In the genomic region with DNA sequence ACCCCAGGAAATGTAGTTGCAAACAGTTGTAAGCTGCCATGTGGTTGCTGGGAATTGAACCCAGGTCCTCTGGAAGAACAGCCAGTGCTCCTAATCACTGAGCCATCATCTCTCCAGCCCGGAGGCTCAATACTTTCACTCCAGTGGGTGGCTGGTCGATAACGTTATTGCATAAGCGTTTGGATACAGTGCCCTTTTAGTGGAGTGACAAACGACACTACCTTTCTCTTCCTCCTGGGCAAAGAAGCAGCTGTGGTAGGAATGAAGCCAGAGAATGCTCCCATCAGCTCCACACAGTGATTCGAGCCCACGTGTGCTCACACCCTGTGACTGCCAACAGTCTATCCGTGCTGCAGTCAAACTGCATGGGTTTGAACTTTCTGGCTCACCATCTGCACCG, we compare ENCODE assay signal across 8 mouse cellular contexts. TPM values are rescaled to one million over a fixed set of nuclear protein-coding genes. Genes with fewer than 3 reads are reported as not detected.
A peak's percentile ranks its signal among the peaks of the same experiment; 100 is the strongest.
DNase-seq lines count a peak whose midpoint lies in the region; ATAC-seq and TF ChIP-seq lines count a peak whose summit lies in the region.
"Had no signal": no experiment of that assay in that cellular context is flagged by ENCODE, and none has a peak within 500 bp of the region (broad histone marks: within the 10 kb centered on the region; RNA-seq: fewer than 3 reads in every experiment).

No protein-coding gene starts in this region.

- peak overlapping the region; percentile 82 for H3K4me3 ChIP-seq in lung, embryonic 16.5 days (ENCODE audit: low read length)
- peak overlapping the region; percentile 62 for H3K4me3 ChIP-seq in forebrain, embryonic 12.5 days (replicated peaks)
- H3K4me3 ChIP-seq in limb, embryonic 15.5 days: peak overlapping the region; percentile 68
- no peak overlapping the region for H3K4me3 ChIP-seq in stomach, postnatal 0 days (ENCODE audit: low read depth, low read length)

- peak overlapping the region; percentile 78 for H3K9ac ChIP-seq in lung, embryonic 16.5 days (ENCODE audit: low read length)
- peak overlapping the region; percentile 72 for H3K9ac ChIP-seq in forebrain, embryonic 12.5 days
- H3K9ac ChIP-seq in limb, embryonic 15.5 days: peak overlapping the region; percentile 54
- no peak overlapping the region for H3K9ac ChIP-seq in stomach, postnatal 0 days (ENCODE audit: low read length)

- TF ChIP-seq EP300 in stomach, postnatal 0 days (optimal IDR thresholded peaks at IDR 0.05): no peak

- H3K4me2 ChIP-seq in lung, embryonic 16.5 days (ENCODE audit: low read depth, low read length): peak overlapping the region; percentile 78
- peak overlapping the region; percentile 97 for H3K4me2 ChIP-seq in forebrain, embryonic 12.5 days
- peak overlapping the region; percentile 74 for H3K4me2 ChIP-seq in limb, embryonic 15.5 days
- H3K4me2 ChIP-seq in stomach, postnatal 0 days (replicated peaks; ENCODE audit: low read depth): peak overlapping the region; percentile 84

- no peak for ATAC-seq in lung, embryonic 16.5 days (ENCODE audit: low read depth)
- ATAC-seq in forebrain, embryonic 12.5 days (ENCODE audit: low FRiP score): no peak
- no peak for ATAC-seq in limb, embryonic 15.5 days (ENCODE audit: insufficient number of reproducible peaks, low FRiP score, low TSS enrichment, low read depth)
- ATAC-seq in stomach, postnatal 0 days (ENCODE audit: low FRiP score, low TSS enrichment): no peak

- WGBS in lung, embryonic 16.5 days: 68% methylated on average over 9 of the region's 9 CpGs
- 81% methylated on average over 9 of the region's 9 CpGs for WGBS in forebrain, embryonic 12.5 days
- WGBS in limb, embryonic 15.5 days: 73% methylated on average over 9 of the region's 9 CpGs
- 65% methylated on average over 9 of the region's 9 CpGs for WGBS in stomach, postnatal 0 days

- H3K4me1 ChIP-seq in lung, embryonic 16.5 days (replicated peaks; ENCODE audit: control insufficient read depth, insufficient read depth, low read length): peaks cover 19% of the 10 kb centered on the region
- H3K4me1 ChIP-seq in forebrain, embryonic 12.5 days: peaks cover 33% of the 10 kb centered on the region
- peaks cover 26% of the 10 kb centered on the region for H3K4me1 ChIP-seq in limb, embryonic 15.5 days
- H3K4me1 ChIP-seq in stomach, postnatal 0 days (replicated peaks; ENCODE audit: control insufficient read depth, insufficient read depth): 0 out of 2 replicates have a peak, but pooled peaks cover 2% of the 10 kb centered on the region

- H3K9me3 ChIP-seq in lung, embryonic 16.5 days (ENCODE audit: control insufficient read depth, low read length): no peaks in the 10 kb centered on the region
- H3K9me3 ChIP-seq in forebrain, embryonic 12.5 days: no peaks in the 10 kb centered on the region
- H3K9me3 ChIP-seq in limb, embryonic 15.5 days: no peaks in the 10 kb centered on the region
- no peaks in the 10 kb centered on the region for H3K9me3 ChIP-seq in stomach, postnatal 0 days (ENCODE audit: control insufficient read depth, low read length)

- no peak overlapping the region for H3K27ac ChIP-seq in lung, embryonic 16.5 days (ENCODE audit: low read length)
- H3K27ac ChIP-seq in forebrain, embryonic 12.5 days: no peak overlapping the region; the same call in 1 of the 2 replicates
- H3K27ac ChIP-seq in limb, embryonic 15.5 days: no peak overlapping the region
- no peak overlapping the region for H3K27ac ChIP-seq in stomach, postnatal 0 days (replicated peaks)

- peaks cover 24% of the 10 kb centered on the region for H3K36me3 ChIP-seq in lung, embryonic 16.5 days (ENCODE audit: control insufficient read depth, insufficient read depth, low read length)
- H3K36me3 ChIP-seq in forebrain, embryonic 12.5 days (replicated peaks): peaks cover 24% of the 10 kb centered on the region
- peaks cover 24% of the 10 kb centered on the region for H3K36me3 ChIP-seq in limb, embryonic 15.5 days
- H3K36me3 ChIP-seq in stomach, postnatal 0 days (ENCODE audit: control insufficient read depth, insufficient read depth, low read length): peaks cover 9% of the 10 kb centered on the region

- H3K27me3 ChIP-seq in lung, embryonic 16.5 days (ENCODE audit: control insufficient read depth, insufficient read depth, low read depth, low read length): peaks cover 3% of the 10 kb centered on the region; the same call in 1 of the 2 replicates
- no peaks in the 10 kb centered on the region; the same call in 1 of the 2 replicates for H3K27me3 ChIP-seq in forebrain, embryonic 12.5 days
- H3K27me3 ChIP-seq in limb, embryonic 15.5 days: peaks cover 16% of the 10 kb centered on the region
- no peaks in the 10 kb centered on the region for H3K27me3 ChIP-seq in stomach, postnatal 0 days (ENCODE audit: control insufficient read depth, insufficient read depth, low read length)

- TF ChIP-seq CTCF in stomach, postnatal 0 days (IDR thresholded peaks at IDR 0.05; ENCODE audit: low read depth): no peak

- DNase-seq in lung, postnatal 25 days (ENCODE audit: low spot score): no peak
- DNase-seq in stomach, postnatal 0 days (ENCODE audit: low spot score): no peak
- no peak for DNase-seq in layer of hippocampus, postnatal 25 days (ENCODE audit: extremely low spot score in 1 of 2, low spot score in 1 of 2)
- DNase-seq in spleen, postnatal 36 days (ENCODE audit: low spot score in 2 of 2): no peak
- DNase-seq: kidney, adult 18-20 months had no signal

RNA-seq across cellular contexts. Expression of gene Tspan31, which starts 1.1 kb away (rescaled TPM):
- polyA plus RNA-seq in lung, embryonic 16.5 days (2015; fragmentation: Nextera tagmentation; extraction: Ambion mirVana): 165 and 169 TPM in 2 replicates
- polyA plus RNA-seq in forebrain, embryonic 12.5 days (2016; fragmentation: Nextera tagmentation; extraction: Ambion mirVana): 139 and 158 TPM in 2 replicates
- 161 and 175 TPM in 2 replicates for polyA plus RNA-seq in limb, embryonic 15.5 days (2015; fragmentation: Nextera tagmentation; extraction: Ambion mirVana)
- 82.8 and 87.7 TPM in 2 replicates for polyA plus RNA-seq in stomach, postnatal 0 days (2015; fragmentation: Nextera tagmentation; extraction: Ambion mirVana)
- total RNA-seq in layer of hippocampus, postnatal 25 days (2021): 10 to 100 TPM; 60.2 to 61.8 TPM

RNA-seq across cellular contexts. Expression of gene Agap2, which starts 3.9 kb away (rescaled TPM):
- polyA plus RNA-seq in lung, embryonic 16.5 days (2015; fragmentation: Nextera tagmentation; extraction: Ambion mirVana): 0.04 and 0.58 TPM in 2 replicates
- 0.73 and 1.1 TPM in 2 replicates for polyA plus RNA-seq in forebrain, embryonic 12.5 days (2016; fragmentation: Nextera tagmentation; extraction: Ambion mirVana)
- 0.10 and 0.72 TPM in 2 replicates for polyA plus RNA-seq in limb, embryonic 15.5 days (2015; fragmentation: Nextera tagmentation; extraction: Ambion mirVana)
- polyA plus RNA-seq in stomach, postnatal 0 days (2015; fragmentation: Nextera tagmentation; extraction: Ambion mirVana): 0.04 and 0.08 TPM in 2 replicates
- 100 to 1,000 TPM; 754 to 837 TPM for total RNA-seq in layer of hippocampus, postnatal 25 days (2021)

RNA-seq across cellular contexts. Expression of gene Cdk4, which starts 7.9 kb away (rescaled TPM):
- 1,550 and 1,646 TPM in 2 replicates for polyA plus RNA-seq in lung, embryonic 16.5 days (2015; fragmentation: Nextera tagmentation; extraction: Ambion mirVana)
- polyA plus RNA-seq in forebrain, embryonic 12.5 days (2016; fragmentation: Nextera tagmentation; extraction: Ambion mirVana): 2,431 and 2,450 TPM in 2 replicates
- 1,296 and 1,322 TPM in 2 replicates for polyA plus RNA-seq in limb, embryonic 15.5 days (2015; fragmentation: Nextera tagmentation; extraction: Ambion mirVana)
- polyA plus RNA-seq in stomach, postnatal 0 days (2015; fragmentation: Nextera tagmentation; extraction: Ambion mirVana): 469 and 472 TPM in 2 replicates
- total RNA-seq in layer of hippocampus, postnatal 25 days (2021): 100 to 1,000 TPM; 104 to 110 TPM

RNA-seq across cellular contexts. Expression of gene March9, which starts 11.2 kb away (rescaled TPM):
- 0.46 and 0.53 TPM in 2 replicates for polyA plus RNA-seq in lung, embryonic 16.5 days (2015; fragmentation: Nextera tagmentation; extraction: Ambion mirVana)
- polyA plus RNA-seq in forebrain, embryonic 12.5 days (2016; fragmentation: Nextera tagmentation; extraction: Ambion mirVana): 3.9 and 4.2 TPM in 2 replicates
- polyA plus RNA-seq in limb, embryonic 15.5 days (2015; fragmentation: Nextera tagmentation; extraction: Ambion mirVana): 1.2 and 1.7 TPM in 2 replicates
- 0.75 and 0.81 TPM in 2 replicates for polyA plus RNA-seq in stomach, postnatal 0 days (2015; fragmentation: Nextera tagmentation; extraction: Ambion mirVana)
- total RNA-seq in layer of hippocampus, postnatal 25 days (2021): 10 to 100 TPM; 23.0 to 25.1 TPM

RNA-seq across cellular contexts. Expression of gene Cyp27b1, which starts 23.2 kb away (rescaled TPM):
- 0.11 and 0.38 TPM in 2 replicates for polyA plus RNA-seq in lung, embryonic 16.5 days (2015; fragmentation: Nextera tagmentation; extraction: Ambion mirVana)
- 0.10 and 0.28 TPM in 2 replicates for polyA plus RNA-seq in forebrain, embryonic 12.5 days (2016; fragmentation: Nextera tagmentation; extraction: Ambion mirVana)
- polyA plus RNA-seq in limb, embryonic 15.5 days (2015; fragmentation: Nextera tagmentation; extraction: Ambion mirVana): 0.12 and 0.32 TPM in 2 replicates
- polyA plus RNA-seq in stomach, postnatal 0 days (2015; fragmentation: Nextera tagmentation; extraction: Ambion mirVana): 0.13 TPM in 1 of 2 replicates, not detected in the other
- under 1 TPM; 0.27 to 0.80 TPM for total RNA-seq in layer of hippocampus, postnatal 25 days (2021)
